Mouse (Mus musculus) CH12.LX (cell line): ENCODE measurements around the gene Slc25a21. TPM values are rescaled to one million over a fixed set of nuclear protein-coding genes. Genes with fewer than 3 reads are reported as not detected.
A peak's percentile ranks its signal among the peaks of the same experiment; 100 is the strongest.

ENCODE experiments used
- DNase-seq: peaks from one replicate; pipeline ENCODE4 v3.0.0-alpha.2; 2013; ENCODE audit errors: extremely low read depth
- H3K27ac ChIP-seq: 2 replicates; pipeline ENCODE4 v1.5.1; 2012; ENCODE audit warnings: low read depth, mild to moderate bottlenecking, control low read depth, moderate library complexity; ENCODE audit not compliant: insufficient read depth
- H3K27me3 ChIP-seq: replicated peaks from 2 replicates; pipeline ENCODE3; 2012; ENCODE audit warnings: inconsistent platforms
- H3K36me3 ChIP-seq, 2 experiments: replicated peaks in 1 of 2; 2 replicates each; pipeline versions ENCODE3 to v1.6.1; 2012; ENCODE audit warnings: inconsistent platforms in 1 of 2, low read length in 1 of 2, mild to moderate bottlenecking in 1 of 2, mixed read lengths in 1 of 2, moderate library complexity in 1 of 2; ENCODE audit not compliant: control insufficient read depth in 1 of 2, insufficient read depth in 1 of 2
- H3K4me1 ChIP-seq, 2 experiments: 2 replicates each; pipeline ENCODE4 v1.6.1; 2012; ENCODE audit warnings: inconsistent platforms in 1 of 2, moderate library complexity in 1 of 2; ENCODE audit not compliant: insufficient read depth in 2 of 2, control insufficient read depth in 1 of 2
- H3K4me2 ChIP-seq: 2 replicates; pipeline ENCODE4 v1.6.1; 2012; ENCODE audit warnings: low read depth, mild to moderate bottlenecking, control low read depth; ENCODE audit not compliant: poor library complexity, insufficient read depth, severe bottlenecking
- H3K4me3 ChIP-seq, 3 experiments: fragments of 150-350 bp in 1 of 3; sonication (generic) in 1 of 3; replicated peaks in 1 of 3; 2 replicates each; pipeline versions ENCODE3 to v1.5.1; 2011 to 2012; ENCODE audit warnings: low read depth in 2 of 3, low read length in 2 of 3, mild to moderate bottlenecking in 2 of 3, moderate library complexity in 2 of 3, control low read depth in 1 of 3, improper control_type of control experiment in 1 of 3, inconsistent platforms in 1 of 3, mixed read lengths in 1 of 3; ENCODE audit not compliant: poor library complexity in 1 of 3
- H3K79me2 ChIP-seq: replicated peaks from 2 replicates; pipeline ENCODE4 v1.6.1; 2012; ENCODE audit warnings: mild to moderate bottlenecking, moderate library complexity; ENCODE audit not compliant: control insufficient read depth, poor library complexity, insufficient read depth, severe bottlenecking; ENCODE audit errors: extremely low read depth
- H3K9ac ChIP-seq: 2 replicates; pipeline ENCODE4 v1.6.1; 2012; ENCODE audit warnings: low read depth, mild to moderate bottlenecking, control low read depth, moderate library complexity; ENCODE audit not compliant: insufficient read depth
- H3K9me3 ChIP-seq: replicated peaks from 2 replicates; pipeline ENCODE3; 2012; ENCODE audit warnings: low read length, inconsistent platforms, mixed read lengths
- CTCF ChIP-seq, 2 experiments: IDR thresholded peaks in 1 of 2; conservative IDR thresholded peaks in 1 of 2; 2 replicates each; pipeline ENCODE4 v1.5.1; 2011 to 2012; ENCODE audit warnings: low read depth in 2 of 2, low read length in 2 of 2, improper control_type of control experiment in 1 of 2, inconsistent platforms in 1 of 2, mild to moderate bottlenecking in 1 of 2, moderate library complexity in 1 of 2
- E2F4 ChIP-seq: IDR thresholded peaks from 2 replicates; pipeline ENCODE4 v1.6.1; 2011; ENCODE audit warnings: low read depth, low read length, improper control_type of control experiment; ENCODE audit not compliant: insufficient replicate concordance
- ELF1 ChIP-seq: IDR thresholded peaks from 2 replicates; pipeline ENCODE4 v1.6.1; 2014; ENCODE audit warnings: low read depth, mild to moderate bottlenecking, inconsistent platforms, low read length, improper control_type of control experiment
- EP300 ChIP-seq: IDR thresholded peaks from 2 replicates; pipeline ENCODE4 v1.6.1; 2011; ENCODE audit warnings: low read length, improper control_type of control experiment
- GABPA ChIP-seq: IDR thresholded peaks from 2 replicates; pipeline ENCODE4 v1.6.1; 2012; ENCODE audit warnings: low read depth, low read length, improper control_type of control experiment, inconsistent platforms; ENCODE audit not compliant: insufficient replicate concordance
- IRF4 ChIP-seq: IDR thresholded peaks from 2 replicates; pipeline ENCODE4 v1.6.1; 2014; ENCODE audit warnings: low read depth, mild to moderate bottlenecking, inconsistent platforms, low read length, improper control_type of control experiment
- KAT2A ChIP-seq: IDR thresholded peaks from 2 replicates; pipeline ENCODE4 v1.6.1; 2012; ENCODE audit warnings: low read length, improper control_type of control experiment, inconsistent platforms; ENCODE audit not compliant: insufficient replicate concordance
- MAX ChIP-seq: IDR thresholded peaks from 2 replicates; pipeline ENCODE4 v1.6.1; 2011; ENCODE audit warnings: low read length, improper control_type of control experiment
- MAZ ChIP-seq: IDR thresholded peaks from 2 replicates; pipeline ENCODE4 v1.6.1; 2012; ENCODE audit warnings: low read depth, mild to moderate bottlenecking, inconsistent platforms, low read length, improper control_type of control experiment, moderate library complexity
- MXI1 ChIP-seq: IDR thresholded peaks from 2 replicates; pipeline ENCODE4 v1.6.1; 2011; ENCODE audit warnings: mild to moderate bottlenecking, low read depth, low read length, improper control_type of control experiment
- MYC ChIP-seq: IDR thresholded peaks from 2 replicates; pipeline ENCODE4 v1.6.1; 2011; ENCODE audit warnings: low read depth, mild to moderate bottlenecking, improper control_type of control experiment, low read length
- PAX5 ChIP-seq: IDR thresholded peaks from 2 replicates; pipeline ENCODE4 v1.6.1; 2012; ENCODE audit warnings: low read length, inconsistent platforms, mixed read lengths
- TBP ChIP-seq: conservative IDR thresholded peaks from 2 replicates; pipeline ENCODE4 v1.6.1; 2011; ENCODE audit warnings: low read depth, low read length, improper control_type of control experiment
- USF1 ChIP-seq: IDR thresholded peaks from 2 replicates; pipeline ENCODE4 v1.6.1; 2014; ENCODE audit warnings: low read depth, mild to moderate bottlenecking, inconsistent platforms, low read length, improper control_type of control experiment
- USF2 ChIP-seq: conservative IDR thresholded peaks from 2 replicates; pipeline ENCODE4 v1.6.1; 2011; ENCODE audit warnings: low read depth, low read length, improper control_type of control experiment
- ZC3H11A ChIP-seq: IDR thresholded peaks from 2 replicates; pipeline ENCODE4 v1.6.1; 2012; ENCODE audit warnings: low read depth, mild to moderate bottlenecking, inconsistent platforms, low read length, improper control_type of control experiment
- ZNF384 ChIP-seq: IDR thresholded peaks from 2 replicates; pipeline ENCODE4 v1.6.1; 2012; ENCODE audit warnings: low read depth, low read length, improper control_type of control experiment, inconsistent platforms
- dilution Hi-C: fragments of 300-500 bp; cut with MboI; formaldehyde crosslinking; loops from 2 replicates; pipeline ENCODE4 v1.14.3; 2020; ENCODE audit warnings: low sequenced_read_pairs; ENCODE audit not compliant: extremely low pct_unique_long_range_greater_than_20kb, extremely low pct_ligation_motif_present
- in situ Hi-C: fragments of 300-500 bp; cut with MboI; formaldehyde crosslinking; loops from 3 replicates; pipeline ENCODE4 v1.14.3; 2019; ENCODE audit warnings: low sequenced_read_pairs, low pct_ligation_motif_present, low pct_unique_long_range_greater_than_20kb, mixed read lengths
- polyA plus RNA-seq: library from polyadenylated mRNA; unstranded; fragments of >175 nt; gene quantifications from 2 replicates; pipeline ENCODE4 v1.2.1, GENCODE M21; 2012; ENCODE audit warnings: low read depth; ENCODE audit not compliant: insufficient read length
- total RNA-seq, 2 experiments: library from RNA; depleted of rRNA; stranded (reverse); fragments of 300-350 nt in 1 of 2; fragments of >200 nt in 1 of 2; gene quantifications; 2 replicates each; pipeline ENCODE4 v1.2.3; 2012 to 2014

The Slc25a21 gene
- total and polyA plus RNA-seq, 3 experiments: not detected

GRCm38 (mm10) chr12:57243671-57244495, 46.6 kb upstream of the Slc25a21 start:
- Histone ChIP-seq H3K27ac (peak overlapping the region; percentile 69), H3K4me3 (no peak overlapping the region), H3K4me2 (peak overlapping the region; percentile 42; the same call in 1 of the 2 replicates), H3K27me3 (no peaks in the 10 kb centered on the region), H3K79me2 (peaks cover 24% of the 10 kb centered on the region), H3K4me1 (peaks cover 5 to 31% of the 10 kb centered on the region in 2 experiments; a peak in 2 of 4 replicates), H3K9me3 (no peaks in the 10 kb centered on the region), H3K36me3 (peaks cover 17 to 34% of the 10 kb centered on the region in 2 experiments), H3K9ac (peak overlapping the region; percentile 26; the same call in 1 of the 2 replicates)
- TF ChIP-seq MAX (no peak), MAZ (no peak), ELF1 (0 out of 2 replicates have a peak, but pooled peaks have one; percentile 24), GABPA (no peak), USF2 (no peak), USF1 (no peak), ZC3H11A (no peak), KAT2A (no peak), PAX5 (no peak), E2F4 (peak; percentile 82; the same call in 1 of the 2 replicates), EP300 (peak; percentile 85), IRF4 (peak; percentile 81), TBP (0 out of 2 replicates have a peak, but pooled peaks have one; percentile 38), ZNF384 (peak; percentile 54; the same call in 1 of the 2 replicates), MYC (0 out of 2 replicates have a peak, but pooled peaks have one; percentile 27), MXI1 (no peak; the same call in 1 of the 2 replicates)
- DNase-seq: peak; percentile 80
- in situ Hi-C loops (no loop called here), dilution Hi-C loops (no loop called here)

- Histone ChIP-seq H3K27me3 (no peaks in the 10 kb centered on the region), H3K4me1 (peaks cover 3 to 22% of the 10 kb centered on the region in 2 experiments; a peak in 3 of 4 replicates), H3K9me3 (no peaks in the 10 kb centered on the region), H3K79me2 (peaks cover 54% of the 10 kb centered on the region), H3K9ac (peak overlapping the region; percentile 71), H3K27ac (no peak overlapping the region), H3K4me2 (peak overlapping the region; percentile 68; the same call in 1 of the 2 replicates), H3K4me3 (peak overlapping the region; percentile 36 to 50 (median 47)), H3K36me3 (peaks cover 5 to 22% of the 10 kb centered on the region in 2 experiments)
- dilution Hi-C loops (no loop called here), in situ Hi-C loops (no loop called here)
- TF ChIP-seq ZNF384 (peak; percentile 76), GABPA (no peak), MYC (peak; percentile 90), CTCF (conservative IDR thresholded peaks at IDR 0.05 in 1 of 2, IDR thresholded peaks at IDR 0.05 in 1 of 2; ENCODE audit: low read depth in 2 of 2, low read length in 2 of 2) (peak in 1 of 2 experiments; percentile 57; a peak in 2 of 4 replicates)
- DNase-seq: peak; percentile 46
Measured at GRCm38 (mm10) chr12:57233386-57233785, 36.1 kb upstream of the Slc25a21 start.
